Mouse (Mus musculus): ENCODE data around the gene E030018B13Rik.
A peak's percentile ranks its signal among the peaks of the same experiment; 100 is the strongest.

The E030018B13Rik gene

GRCm38 (mm10) chr7:63916268-63916907 is at the start of gene E030018B13Rik:
Gene E030018B13Rik, plus strand, starts transcription at chr7:63916857.
- no peak for DNase-seq

- DNase-seq = no peak
These were observed 48.2 kb upstream of the E030018B13Rik start for GRCm38 (mm10) chr7:63868356-63868918.

GRCm38 (mm10) chr7:63871698-63872097 is 45.0 kb upstream of the E030018B13Rik start:
- no peak for DNase-seq

GRCm38 (mm10) chr7:63873880-63874279 is 42.8 kb upstream of the E030018B13Rik start:
- peak; percentile 45 for DNase-seq

- peak; percentile 40 for DNase-seq
These were observed 41.0 kb upstream of the E030018B13Rik start for GRCm38 (mm10) chr7:63875686-63876085.

- no peak for DNase-seq
These were observed 40.0 kb upstream of the E030018B13Rik start for GRCm38 (mm10) chr7:63876640-63877039.

- DNase-seq = no peak
These were observed 39.0 kb upstream of the E030018B13Rik start for GRCm38 (mm10) chr7:63877610-63878009.

GRCm38 (mm10) chr7:63879583-63879982 is 37.1 kb upstream of the E030018B13Rik start:
- DNase-seq = peak; percentile 63

- no peak for DNase-seq
These were observed 33.9 kb upstream of the E030018B13Rik start for GRCm38 (mm10) chr7:63882739-63883138.

GRCm38 (mm10) chr7:63885025-63885424 is 31.6 kb upstream of the E030018B13Rik start:
- DNase-seq = no peak

- DNase-seq = peak; percentile 70
These were observed 29.6 kb upstream of the E030018B13Rik start for GRCm38 (mm10) chr7:63887034-63887551.

- DNase-seq = no peak
These were observed 29.0 kb upstream of the E030018B13Rik start for GRCm38 (mm10) chr7:63887602-63888123.

GRCm38 (mm10) chr7:63888674-63889073 is 28.0 kb upstream of the E030018B13Rik start:
- no peak for DNase-seq

GRCm38 (mm10) chr7:63889116-63889975 is 27.3 kb upstream of the E030018B13Rik start:
- no peak for DNase-seq

- DNase-seq = no peak
These were observed 25.1 kb upstream of the E030018B13Rik start for GRCm38 (mm10) chr7:63891488-63892075.

GRCm38 (mm10) chr7:63893201-63893600 is 23.5 kb upstream of the E030018B13Rik start:
- DNase-seq = no peak

- no peak for DNase-seq
These were observed 22.9 kb upstream of the E030018B13Rik start for GRCm38 (mm10) chr7:63893729-63894128.

- DNase-seq = no peak
These were observed 22.0 kb upstream of the E030018B13Rik start for GRCm38 (mm10) chr7:63894662-63895061.

GRCm38 (mm10) chr7:63895223-63895622 is 21.4 kb upstream of the E030018B13Rik start:
- no peak for DNase-seq

- DNase-seq = no peak
These were observed 20.2 kb upstream of the E030018B13Rik start for GRCm38 (mm10) chr7:63896276-63896967.

GRCm38 (mm10) chr7:63896968-63897468 is 19.6 kb upstream of the E030018B13Rik start:
- DNase-seq = peak; percentile 96

GRCm38 (mm10) chr7:63897655-63898054 is 19.0 kb upstream of the E030018B13Rik start:
- DNase-seq = no peak
